Comparison of ENCODE assay signal across 15 mouse cellular contexts in the genomic region with DNA sequence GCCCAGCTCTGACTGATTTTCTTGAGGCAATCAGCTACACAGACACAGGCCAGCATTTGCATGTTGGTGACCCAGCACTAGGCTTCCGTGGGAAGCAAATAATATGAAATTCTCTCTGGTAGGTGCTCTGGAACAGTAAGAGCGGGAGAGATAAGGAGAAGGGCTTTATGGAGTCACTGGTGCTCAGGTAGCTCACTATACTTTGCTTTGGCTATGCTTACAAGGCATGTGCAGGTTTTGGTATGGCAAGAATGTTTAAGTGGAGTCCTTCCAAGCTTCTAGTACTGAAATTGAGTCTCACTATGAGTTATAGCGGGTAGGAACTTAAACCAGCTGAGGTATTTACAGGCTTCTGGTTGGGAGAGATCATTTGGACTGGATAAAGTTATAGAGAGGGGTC.
"Had no signal": no experiment of that assay in that cellular context is flagged by ENCODE, and none has a peak within 500 bp of the region (broad histone marks: within the 10 kb centered on the region; RNA-seq: fewer than 3 reads in every experiment).

No protein-coding gene starts in this region.

- H3K9ac ChIP-seq: limb, embryonic 15.5 days; liver, embryonic 12.5 days; liver, embryonic 14.5 days; midbrain, embryonic 13.5 days; midbrain, embryonic 15.5 days; neural tube, embryonic 12.5 days had no signal

- DNase-seq: right cerebral cortex, postnatal 14 days; right cerebral cortex, postnatal 4 days; spleen, adult 18-20 months; thymus, adult 18-20 months; thymus, postnatal 14 days; thymus, postnatal 36 days had no signal

- H3K9me3 ChIP-seq: limb, embryonic 15.5 days; liver, embryonic 12.5 days; megakaryocyte, embryonic 14.5 days; midbrain, embryonic 13.5 days; midbrain, embryonic 15.5 days; neural tube, embryonic 12.5 days had no signal

- ATAC-seq: liver, embryonic 12.5 days; midbrain, embryonic 13.5 days; midbrain, embryonic 15.5 days had no signal

- H3K4me1 ChIP-seq: limb, embryonic 15.5 days; liver, embryonic 12.5 days; megakaryocyte, embryonic 14.5 days; midbrain, embryonic 13.5 days; midbrain, embryonic 15.5 days; neural tube, embryonic 12.5 days had no signal

- H3K36me3 ChIP-seq: limb, embryonic 15.5 days; liver, embryonic 12.5 days; midbrain, embryonic 13.5 days; midbrain, embryonic 15.5 days; neural tube, embryonic 12.5 days had no signal

- H3K27me3 ChIP-seq: limb, embryonic 15.5 days; liver, embryonic 12.5 days; megakaryocyte, embryonic 14.5 days; midbrain, embryonic 13.5 days; midbrain, embryonic 15.5 days; neural tube, embryonic 12.5 days had no signal

- H3K4me3 ChIP-seq: limb, embryonic 15.5 days; liver, embryonic 12.5 days; megakaryocyte, embryonic 14.5 days; midbrain, embryonic 13.5 days; midbrain, embryonic 15.5 days; neural tube, embryonic 12.5 days had no signal

- H3K27ac ChIP-seq: limb, embryonic 15.5 days; liver, embryonic 12.5 days; liver, embryonic 14.5 days; macrophage; midbrain, embryonic 13.5 days; midbrain, embryonic 15.5 days; neural tube, embryonic 12.5 days had no signal

- H3K4me2 ChIP-seq: limb, embryonic 15.5 days; liver, embryonic 12.5 days; midbrain, embryonic 11.5 days; midbrain, embryonic 13.5 days; midbrain, embryonic 15.5 days; neural tube, embryonic 12.5 days had no signal
